Mouse (Mus musculus) regulatory T cell (primary cell): Measurements from ENCODE around the gene Chtop.

Source experiments
- in situ Hi-C: fragments of 300-600 bp; cut with MboI, MseI; formaldehyde crosslinking; loops from one replicate; pipeline ENCODE4 v1.15.1; 2025; ENCODE audit warnings: high pct_unique_total_duplicates

The Chtop gene

DNA sequence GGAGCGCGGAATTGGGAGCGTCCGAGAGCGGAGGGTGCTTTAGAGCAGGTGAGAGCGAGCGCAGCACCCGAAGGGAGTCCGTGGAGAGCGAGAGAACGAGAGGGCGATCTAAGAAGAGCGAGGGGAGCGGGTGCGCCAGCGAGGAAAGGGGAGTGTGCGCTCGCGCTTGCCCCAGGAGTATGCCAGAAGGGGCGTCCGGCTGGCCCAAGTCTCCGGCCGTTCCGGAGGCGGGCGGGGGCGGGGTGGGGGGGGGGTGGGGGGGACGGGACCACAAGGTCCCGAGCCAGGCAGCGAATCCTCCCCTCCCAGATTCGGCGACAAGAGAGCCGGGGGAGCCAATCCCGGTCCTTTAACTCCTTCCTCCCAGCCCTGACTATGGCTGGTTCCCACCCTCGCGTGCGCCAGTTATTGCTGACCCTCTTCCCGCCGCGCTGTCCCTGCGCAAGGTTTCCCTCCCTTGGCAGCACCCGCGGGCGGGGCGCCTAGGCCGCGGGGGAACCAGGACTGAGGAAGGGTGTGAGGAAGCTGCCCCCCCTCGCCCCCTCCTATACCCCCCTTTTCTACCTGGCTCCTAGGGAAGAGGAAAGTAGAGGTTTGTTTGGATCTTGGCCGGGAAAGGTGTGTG, 43.5 kb downstream of the Chtop start, which contains the start of gene Npr1:
Npr1 (minus strand) TSS at position 181 of the 625 bp plus-strand sequence.
- in situ Hi-C loops: no loop called here

DNA sequence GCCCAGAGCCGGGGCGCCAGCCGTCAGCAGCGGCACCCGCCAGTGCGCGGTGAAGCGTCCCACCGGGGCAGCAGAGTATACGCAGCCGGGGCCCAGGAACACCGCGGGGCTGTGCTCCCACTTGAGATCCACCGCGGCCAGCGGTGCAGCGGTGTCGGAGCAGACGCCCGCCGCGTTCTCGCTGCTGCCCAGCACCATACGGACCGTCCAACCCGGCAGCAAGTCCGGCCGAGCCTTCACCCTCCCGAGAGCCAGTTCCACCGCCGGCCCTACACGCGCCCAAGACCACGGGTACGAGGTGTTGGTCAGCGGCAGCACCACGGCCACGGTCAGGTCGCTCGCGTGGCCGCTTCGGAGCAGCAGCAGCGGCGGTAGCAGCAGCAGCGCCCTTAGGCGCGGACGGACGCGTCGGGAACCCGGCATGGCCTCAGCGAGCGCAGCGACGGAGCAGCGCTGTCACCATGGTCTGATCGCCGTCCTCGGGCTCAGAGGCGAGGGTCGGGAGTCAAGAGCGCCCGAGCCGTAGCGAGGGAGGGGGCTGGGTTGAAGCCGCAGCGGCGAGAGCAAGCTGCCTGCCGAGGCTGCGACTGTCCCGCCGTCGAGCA, 44.1 kb downstream of the Chtop start:
- in situ Hi-C loops: no loop called here

DNA sequence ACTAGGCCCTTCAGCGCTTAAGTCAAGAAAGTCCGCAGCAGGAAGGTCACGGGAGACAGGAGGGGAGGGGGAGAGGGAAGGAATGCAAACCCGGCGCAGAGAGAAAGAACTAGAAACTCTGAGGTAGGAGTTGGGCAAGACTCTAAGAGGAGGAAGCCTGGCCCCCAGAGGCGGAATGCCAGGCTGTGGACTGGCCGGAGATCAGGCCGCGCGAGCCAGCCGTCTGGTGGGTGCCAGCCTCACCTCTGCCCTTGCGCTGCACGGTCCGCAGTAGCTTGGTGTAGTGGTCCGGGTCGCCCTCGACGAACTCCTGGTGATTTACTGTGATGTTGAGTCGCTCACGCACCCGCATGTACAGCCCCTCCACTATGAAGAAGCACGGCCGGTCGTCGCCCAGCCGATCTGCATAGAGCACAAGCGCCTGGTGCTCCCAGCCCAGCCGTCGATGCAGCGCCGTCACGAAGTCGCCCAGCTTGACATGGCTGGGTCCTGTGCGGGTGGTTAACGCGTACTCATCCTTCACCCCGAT, 44.7 kb downstream of the Chtop start:
- in situ Hi-C loops: no loop called here

DNA sequence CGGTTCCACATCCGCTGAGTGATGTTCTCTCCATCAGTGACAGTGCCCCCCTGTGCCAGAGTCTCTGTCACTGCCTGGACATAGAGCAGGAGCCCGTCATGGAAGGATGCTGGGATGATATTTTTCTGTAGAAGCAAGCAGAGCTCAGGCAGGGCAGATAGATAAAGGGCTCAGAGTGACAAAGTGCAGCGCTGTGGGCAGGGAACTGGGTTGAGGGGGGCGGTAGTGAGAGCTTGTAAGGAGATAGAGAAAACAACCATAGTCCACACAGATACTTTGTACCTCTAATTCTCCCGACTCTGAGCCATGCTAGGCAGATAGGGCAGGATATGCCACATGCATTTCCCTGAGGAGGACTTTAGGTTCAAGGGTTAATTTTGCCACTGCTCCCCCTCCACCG, 46.7 kb downstream of the Chtop start:
- in situ Hi-C loops: no loop called here

DNA sequence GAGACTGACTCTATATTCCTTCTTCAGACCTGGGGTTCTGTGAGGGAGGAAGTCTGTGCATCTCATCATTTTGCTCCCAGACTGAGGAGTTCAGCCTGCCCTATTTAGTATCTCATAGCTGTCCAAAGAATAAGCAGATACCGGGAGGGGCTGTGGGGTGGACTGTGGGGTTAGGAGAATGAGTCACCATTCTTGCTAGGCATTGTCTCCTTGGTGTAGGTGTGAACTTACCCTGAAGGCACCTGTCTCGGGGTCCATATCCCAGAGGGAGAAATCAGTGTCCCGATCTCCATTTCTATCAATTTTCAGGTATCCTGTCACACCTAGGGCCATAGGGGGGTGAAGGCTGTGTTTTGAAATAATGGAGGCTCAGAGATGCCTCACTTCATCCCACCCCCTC, 47.4 kb downstream of the Chtop start:
- in situ Hi-C loops: no loop called here

DNA sequence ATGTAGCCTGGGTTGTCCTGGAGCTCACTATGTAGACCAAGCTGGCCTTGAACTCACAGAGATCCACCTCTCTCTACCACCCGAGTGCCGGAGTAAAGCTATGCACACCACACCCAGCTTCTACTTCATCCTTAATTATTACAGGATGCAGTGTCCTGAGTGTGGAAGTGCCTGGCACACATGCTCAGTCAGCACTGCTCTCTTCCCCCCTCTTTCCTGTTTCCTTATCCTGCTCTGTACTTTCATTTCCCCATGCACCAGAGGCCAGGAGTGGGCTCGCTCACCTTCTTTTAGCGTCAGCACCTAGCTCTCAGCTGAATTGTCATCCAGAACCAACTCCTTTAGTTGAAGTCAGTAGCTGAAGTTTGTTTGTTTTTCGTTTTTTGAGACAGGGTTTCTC, 49.0 kb downstream of the Chtop start:
- in situ Hi-C loops: no loop called here

DNA sequence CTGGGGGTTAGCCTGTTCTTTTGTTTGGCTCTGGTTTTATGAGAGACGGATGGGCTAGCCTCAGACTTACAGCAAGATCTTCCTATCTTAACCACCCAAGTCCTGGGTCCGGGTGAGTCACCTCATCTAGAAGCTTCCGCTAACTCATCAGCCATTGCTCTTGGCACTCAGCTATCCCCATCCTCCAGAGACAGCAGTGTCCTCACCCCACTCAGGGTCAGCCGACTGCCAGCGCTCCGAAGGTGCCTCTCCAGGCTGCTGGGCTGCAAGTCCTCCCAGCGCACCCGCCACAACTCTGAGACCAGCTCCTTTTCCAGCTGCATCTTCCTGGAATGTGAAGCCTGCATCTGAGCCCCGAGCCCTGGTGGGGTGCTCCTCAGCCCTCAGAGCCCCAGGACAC, 49.6 kb downstream of the Chtop start:
- in situ Hi-C loops: loop anchor here (5.0 kb wide), 1 partner anchor 42 kb away; no protein-coding TSS in a partner anchor

DNA sequence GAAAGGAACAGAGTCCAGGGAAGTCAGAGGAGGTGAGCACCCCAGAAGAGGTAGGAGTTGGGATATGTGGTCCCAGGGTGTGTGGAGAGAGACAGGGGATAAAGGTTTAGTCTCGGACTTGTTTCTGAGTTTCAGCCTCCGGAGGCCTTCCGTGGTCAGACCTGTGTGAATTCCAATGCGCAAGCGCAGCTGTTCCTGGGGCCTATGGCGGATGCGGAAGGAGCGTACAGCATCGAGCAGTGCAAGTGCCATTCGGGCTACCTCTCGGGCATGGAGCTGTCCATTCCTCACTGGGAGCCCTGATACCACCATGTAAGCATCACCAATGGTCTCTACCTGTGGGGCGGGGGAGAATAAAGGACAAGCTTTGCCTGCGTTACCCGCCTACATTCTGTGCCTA, 54.4 kb downstream of the Chtop start:
- in situ Hi-C loops: loop anchor here (5.0 kb wide), 1 partner anchor 38 kb away; no protein-coding TSS in a partner anchor

DNA sequence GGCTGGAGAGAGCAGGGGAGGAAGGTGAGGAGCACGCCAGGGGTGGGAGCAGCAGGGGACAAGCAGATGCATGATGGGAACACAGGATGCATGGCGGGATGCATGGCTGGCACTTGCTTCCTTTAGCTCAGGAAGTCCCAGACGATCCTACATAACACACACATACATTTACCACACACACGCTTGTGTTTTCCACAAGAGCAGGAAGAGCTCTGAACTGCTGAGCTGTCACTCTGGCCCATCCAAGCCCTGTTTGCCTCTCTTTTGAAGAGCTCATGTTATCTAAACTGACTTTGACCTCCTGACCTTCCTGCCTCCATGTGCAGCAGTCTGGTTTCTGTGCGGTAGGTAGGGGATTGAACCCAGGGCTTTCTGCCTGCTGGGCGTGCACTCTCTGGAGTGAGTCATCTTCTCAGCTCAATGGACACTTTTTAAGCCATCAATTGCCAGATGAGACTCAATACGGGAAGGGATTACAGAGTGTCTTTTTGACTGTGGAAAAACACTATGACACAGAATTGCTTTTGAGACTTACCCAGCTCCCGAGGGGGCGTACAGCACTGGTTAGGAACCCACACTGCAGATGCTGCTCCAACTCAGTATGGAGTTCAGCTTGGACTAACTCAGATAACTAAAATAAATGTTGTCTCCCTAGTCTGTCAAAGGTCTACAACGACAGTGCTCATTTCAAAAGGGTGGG, 57.8 kb downstream of the Chtop start:
- in situ Hi-C loops: no loop called here

DNA sequence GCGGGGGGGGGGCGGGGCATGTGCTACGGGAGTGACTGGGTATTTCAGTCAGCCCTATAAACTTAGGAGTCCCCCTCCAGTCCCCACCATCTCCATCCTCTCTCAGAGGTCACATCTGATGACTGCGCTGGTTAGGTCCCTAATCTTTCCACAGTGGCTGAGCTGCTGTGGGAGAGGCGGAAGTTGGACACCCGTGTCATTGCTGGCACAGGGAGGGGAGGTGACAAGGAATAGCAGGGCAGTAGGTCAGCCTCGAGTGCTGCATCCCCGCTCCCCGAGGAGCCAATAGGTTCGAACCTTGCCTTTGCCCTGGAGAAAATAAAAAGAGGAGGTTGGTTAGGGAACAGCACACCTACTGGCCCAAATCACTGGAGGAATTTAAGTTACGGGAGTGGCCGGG, 58.4 kb downstream of the Chtop start:
- in situ Hi-C loops: no loop called here
